Mouse (Mus musculus): ENCODE measurements around the gene Setd7.
"Not testable (repeated sequence)": the region's sequence is repeated elsewhere in the genome, so short reads cannot be mapped to it uniquely, and the experiment has no call there.

Setd7 gene

GRCm38 (mm10) chr3:51560511-51561108, at the start of gene Setd7:
Gene Setd7 (minus strand): TSS chr3:51560879.
- no peak for DNase-seq (ENCODE audit: low read depth, low spot score)

GRCm38 (mm10) chr3:51604489-51604888, 43.8 kb upstream of the Setd7 start:
- DNase-seq (ENCODE audit: low read depth, low spot score) = no peak

GRCm38 (mm10) chr3:51603705-51604291, 43.1 kb upstream of the Setd7 start:
- DNase-seq (ENCODE audit: low read depth, low spot score) = no peak

- DNase-seq (ENCODE audit: low read depth, low spot score) = no peak
Measured at GRCm38 (mm10) chr3:51601461-51601860, 40.8 kb upstream of the Setd7 start.

- DNase-seq (ENCODE audit: low read depth, low spot score) = no peak
Measured at GRCm38 (mm10) chr3:51600728-51601127, 40.0 kb upstream of the Setd7 start.

GRCm38 (mm10) chr3:51599057-51599630, 38.5 kb upstream of the Setd7 start:
- no peak for DNase-seq (ENCODE audit: low read depth, low spot score)

GRCm38 (mm10) chr3:51596538-51596937, 35.9 kb upstream of the Setd7 start:
- DNase-seq (ENCODE audit: low read depth, low spot score) = no peak

GRCm38 (mm10) chr3:51593506-51593905, 32.8 kb upstream of the Setd7 start:
- no peak for DNase-seq (ENCODE audit: low read depth, low spot score)

- DNase-seq (ENCODE audit: low read depth, low spot score) = no peak
Measured at GRCm38 (mm10) chr3:51591591-51591990, 30.9 kb upstream of the Setd7 start.

- DNase-seq (ENCODE audit: low read depth, low spot score) = no peak
Measured at GRCm38 (mm10) chr3:51590207-51590892, 29.7 kb upstream of the Setd7 start.

- DNase-seq (ENCODE audit: low read depth, low spot score) = no peak
Measured at GRCm38 (mm10) chr3:51587697-51588262, 27.1 kb upstream of the Setd7 start.

- DNase-seq (ENCODE audit: low read depth, low spot score) = no peak
Measured at GRCm38 (mm10) chr3:51583574-51584391, 23.1 kb upstream of the Setd7 start.

GRCm38 (mm10) chr3:51579243-51579642, 18.6 kb upstream of the Setd7 start:
- DNase-seq (ENCODE audit: low read depth, low spot score) = not testable (repeated sequence)

GRCm38 (mm10) chr3:51577816-51578749, 17.4 kb upstream of the Setd7 start:
- DNase-seq (ENCODE audit: low read depth, low spot score) = no peak

- DNase-seq (ENCODE audit: low read depth, low spot score) = no peak
Measured at GRCm38 (mm10) chr3:51577359-51577758, 16.7 kb upstream of the Setd7 start.

- DNase-seq (ENCODE audit: low read depth, low spot score) = no peak
Measured at GRCm38 (mm10) chr3:51573915-51574314, 13.2 kb upstream of the Setd7 start.

- DNase-seq (ENCODE audit: low read depth, low spot score) = no peak
Measured at GRCm38 (mm10) chr3:51570200-51570599, 9.5 kb upstream of the Setd7 start.

- no peak for DNase-seq (ENCODE audit: low read depth, low spot score)
Measured at GRCm38 (mm10) chr3:51561993-51562385, 1.3 kb upstream of the Setd7 start.

- DNase-seq (ENCODE audit: low read depth, low spot score) = no peak
Measured at GRCm38 (mm10) chr3:51561109-51561992, 672 bp upstream of the Setd7 start.
